Mouse (Mus musculus) lung, adult 18-20 months (tissue): ENCODE measurements around the gene Nfic.

Source experiments
- DNase-seq, 2 experiments: peaks; one replicate each; pipeline ENCODE4 v3.0.0; 2022; ENCODE audit warnings: mixed read lengths in 2 of 2

The Nfic gene

GRCm38 (mm10) chr10:81356352-81356990 is 99.0 kb downstream of the Nfic start:
- DNase-seq: peak; percentile 46 to 48

- DNase-seq: no peak
Observed at GRCm38 (mm10) chr10:81355533-81355932, 99.9 kb downstream of the Nfic start.

GRCm38 (mm10) chr10:81354738-81355477 is 100.5 kb downstream of the Nfic start:
- DNase-seq: no peak

- no peak for DNase-seq
Observed at GRCm38 (mm10) chr10:81351678-81352291, 103.7 kb downstream of the Nfic start.

GRCm38 (mm10) chr10:81350351-81351063 is 104.9 kb downstream of the Nfic start, which contains the start of gene Hmg20b:
Hmg20b (minus strand) TSS chr10:81350480.
- peak; percentile 100 for DNase-seq

- DNase-seq: no peak
Observed at GRCm38 (mm10) chr10:81349961-81350350, 105.5 kb downstream of the Nfic start.

- peak; percentile 70 to 75 for DNase-seq
Observed at GRCm38 (mm10) chr10:81349146-81349545, 106.3 kb downstream of the Nfic start.

GRCm38 (mm10) chr10:81346453-81347067 is 108.9 kb downstream of the Nfic start:
- peak; percentile 77 to 89 for DNase-seq
